In genomic region chr7:45014096-45014451, GRCm38 (mm10) we compare ENCODE assay signal across 9 mouse cellular contexts. TPM values are rescaled to one million over a fixed set of nuclear protein-coding genes. Genes with fewer than 3 reads are reported as not detected.
DNase-seq lines count a peak whose midpoint lies in the region; ATAC-seq and TF ChIP-seq lines count a peak whose summit lies in the region.
"Had no signal": no experiment of that assay in that cellular context is flagged by ENCODE, and none has a peak within 500 bp of the region (broad histone marks: within the 10 kb centered on the region; RNA-seq: fewer than 3 reads in every experiment).

No protein-coding gene starts in this region.

- no peak for ATAC-seq in forebrain, embryonic 14.5 days
- no peak for ATAC-seq in forebrain, postnatal 0 days
- ATAC-seq in kidney, embryonic 14.5 days (ENCODE audit: low FRiP score, low TSS enrichment), result no peak
- no peak for ATAC-seq in embryonic facial prominence, embryonic 13.5 days (ENCODE audit: insufficient number of reproducible peaks, insufficient read depth, low FRiP score, low TSS enrichment, low read depth)
- no peak for ATAC-seq in limb, embryonic 15.5 days (ENCODE audit: insufficient number of reproducible peaks, low FRiP score, low TSS enrichment, low read depth)
- no peak for ATAC-seq in CD4-positive, CD25-positive, alpha-beta regulatory T cell, adult 4 months

- peak overlapping the region; percentile 10; the same call in 1 of the 2 replicates for H3K9ac ChIP-seq in forebrain, embryonic 14.5 days (ENCODE audit: low read length)
- H3K9ac ChIP-seq in forebrain, postnatal 0 days, result no peak overlapping the region
- H3K9ac ChIP-seq in kidney, embryonic 14.5 days (ENCODE audit: low read depth, low read length), result peak overlapping the region; percentile 14; the same call in 1 of the 2 replicates
- peak overlapping the region; percentile 37; the same call in 1 of the 2 replicates for H3K9ac ChIP-seq in embryonic facial prominence, embryonic 13.5 days
- H3K9ac ChIP-seq in limb, embryonic 15.5 days, result no peak overlapping the region

- H3K36me3 ChIP-seq in forebrain, embryonic 14.5 days (ENCODE audit: control insufficient read depth, insufficient read depth, low read length), result peaks cover 49% of the 10 kb centered on the region
- H3K36me3 ChIP-seq in forebrain, postnatal 0 days (ENCODE audit: insufficient read depth), result peaks cover 42% of the 10 kb centered on the region
- H3K36me3 ChIP-seq in kidney, embryonic 14.5 days (ENCODE audit: control insufficient read depth, insufficient read depth, low read length), result peaks cover 47% of the 10 kb centered on the region
- peaks cover 48% of the 10 kb centered on the region for H3K36me3 ChIP-seq in embryonic facial prominence, embryonic 13.5 days
- peaks cover 50% of the 10 kb centered on the region for H3K36me3 ChIP-seq in limb, embryonic 15.5 days

- peaks cover 14% of the 10 kb centered on the region for H3K4me1 ChIP-seq in forebrain, embryonic 14.5 days (ENCODE audit: control insufficient read depth, insufficient read depth, low read length)
- H3K4me1 ChIP-seq in forebrain, postnatal 0 days (ENCODE audit: insufficient read depth), result peaks cover 17% of the 10 kb centered on the region
- H3K4me1 ChIP-seq in kidney, embryonic 14.5 days (ENCODE audit: control insufficient read depth, insufficient read depth, low read length), result peaks cover 15% of the 10 kb centered on the region; the same call in 1 of the 2 replicates
- H3K4me1 ChIP-seq in embryonic facial prominence, embryonic 13.5 days, result peaks cover 26% of the 10 kb centered on the region
- peaks cover 29% of the 10 kb centered on the region for H3K4me1 ChIP-seq in limb, embryonic 15.5 days

- H3K4me2 ChIP-seq in forebrain, embryonic 14.5 days (ENCODE audit: low read length), result no peak overlapping the region
- H3K4me2 ChIP-seq in forebrain, postnatal 0 days (ENCODE audit: low read depth), result no peak overlapping the region
- H3K4me2 ChIP-seq in kidney, embryonic 14.5 days (replicated peaks; ENCODE audit: low read depth, low read length), result no peak overlapping the region
- H3K4me2 ChIP-seq in embryonic facial prominence, embryonic 13.5 days, result no peak overlapping the region
- H3K4me2 ChIP-seq in limb, embryonic 15.5 days, result 0 out of 2 replicates have a peak overlapping the region, but pooled peaks have one; percentile 86

- H3K4me3 ChIP-seq in forebrain, embryonic 14.5 days (ENCODE audit: low read depth, low read length), result no peak overlapping the region
- no peak overlapping the region for H3K4me3 ChIP-seq in forebrain, postnatal 0 days (ENCODE audit: low read depth, low read length)
- H3K4me3 ChIP-seq in kidney, embryonic 14.5 days (ENCODE audit: low read length), result no peak overlapping the region
- no peak overlapping the region; the same call in 1 of the 2 replicates for H3K4me3 ChIP-seq in embryonic facial prominence, embryonic 13.5 days
- H3K4me3 ChIP-seq in limb, embryonic 15.5 days, result peak overlapping the region; percentile 94; the same call in 1 of the 2 replicates

- no peak for TF ChIP-seq CTCF in forebrain, postnatal 0 days (IDR thresholded peaks at IDR 0.05; ENCODE audit: low read depth)

- DNase-seq in forebrain, embryonic 14.5 days (ENCODE audit: low spot score), result no peak
- DNase-seq in forebrain, postnatal 0 days, result no peak
- DNase-seq in kidney, postnatal 10 days, result no peak
- no peak for DNase-seq in gastrocnemius, adult 8-10 months (ENCODE audit: low spot score in 2 of 2)
- DNase-seq: kidney, postnatal 25 days had no signal

- no peaks in the 10 kb centered on the region for H3K27me3 ChIP-seq in forebrain, embryonic 14.5 days (replicated peaks; ENCODE audit: control insufficient read depth, insufficient read depth, low read length)
- H3K27me3 ChIP-seq in forebrain, postnatal 0 days (ENCODE audit: insufficient read depth, low read length), result no peaks in the 10 kb centered on the region
- H3K27me3 ChIP-seq in kidney, embryonic 14.5 days (ENCODE audit: control insufficient read depth, insufficient read depth, low read length), result no peaks in the 10 kb centered on the region
- H3K27me3 ChIP-seq in embryonic facial prominence, embryonic 13.5 days, result no peaks in the 10 kb centered on the region
- H3K27me3 ChIP-seq in limb, embryonic 15.5 days, result no peaks in the 10 kb centered on the region

- WGBS in forebrain, embryonic 14.5 days, result 94% methylated on average over 3 of the region's 3 CpGs
- 95% methylated on average over 3 of the region's 3 CpGs for WGBS in forebrain, postnatal 0 days
- WGBS in kidney, embryonic 14.5 days, result 96% methylated on average over 3 of the region's 3 CpGs
- WGBS in embryonic facial prominence, embryonic 13.5 days, result 95% methylated on average over 3 of the region's 3 CpGs
- WGBS in limb, embryonic 15.5 days, result 93% methylated on average over 3 of the region's 3 CpGs

- no peak overlapping the region for H3K27ac ChIP-seq in forebrain, embryonic 14.5 days (ENCODE audit: low read depth, low read length)
- H3K27ac ChIP-seq in forebrain, postnatal 0 days (ENCODE audit: low read depth, low read length), result no peak overlapping the region
- H3K27ac ChIP-seq in kidney, embryonic 14.5 days (ENCODE audit: low read depth, low read length), result no peak overlapping the region
- no peak overlapping the region for H3K27ac ChIP-seq in embryonic facial prominence, embryonic 13.5 days
- H3K27ac ChIP-seq in limb, embryonic 15.5 days, result no peak overlapping the region

- H3K9me3 ChIP-seq in forebrain, embryonic 14.5 days (replicated peaks; ENCODE audit: control insufficient read depth, low read length), result no peaks in the 10 kb centered on the region
- no peaks in the 10 kb centered on the region for H3K9me3 ChIP-seq in forebrain, postnatal 0 days (ENCODE audit: low read length)
- H3K9me3 ChIP-seq in kidney, embryonic 14.5 days (ENCODE audit: control insufficient read depth, low read length), result no peaks in the 10 kb centered on the region
- no peaks in the 10 kb centered on the region for H3K9me3 ChIP-seq in embryonic facial prominence, embryonic 13.5 days
- no peaks in the 10 kb centered on the region for H3K9me3 ChIP-seq in limb, embryonic 15.5 days

RNA-seq across cellular contexts. Expression of gene Scaf1, which starts 2.1 kb away (rescaled TPM):
- 40.5 and 47.8 TPM in 2 replicates for polyA plus RNA-seq in forebrain, embryonic 14.5 days (2014; fragmentation: Nextera tagmentation; extraction: Ambion mirVana)
- total RNA-seq in forebrain, postnatal 0 days (2014; rRNA removed), result 58.7 and 72.5 TPM in 2 replicates
- polyA plus RNA-seq in forebrain, postnatal 0 days (2015; fragmentation: Nextera tagmentation; extraction: Ambion mirVana), result 43.4 and 50.0 TPM in 2 replicates
- 46.5 and 54.0 TPM in 2 replicates for polyA plus RNA-seq in kidney, embryonic 14.5 days (2014; fragmentation: Nextera tagmentation; extraction: Ambion mirVana)
- 38.6 and 40.2 TPM in 2 replicates for polyA plus RNA-seq in embryonic facial prominence, embryonic 13.5 days (2015; fragmentation: Nextera tagmentation; extraction: Ambion mirVana)
- polyA plus RNA-seq in limb, embryonic 15.5 days (2015; fragmentation: Nextera tagmentation; extraction: Ambion mirVana), result 34.8 TPM in 2 replicates
- total RNA-seq in gastrocnemius, adult 8-10 months (2022), result 10 to 100 TPM; 43.2 to 50.7 (median 48.4) TPM
- polyA plus RNA-seq in CD4-positive, CD25-positive, alpha-beta regulatory T cell, adult 4 months (2017; shearing (Covaris generic)), result 1 to 10 TPM; 7.0 to 9.3 TPM

RNA-seq across cellular contexts. Expression of gene Rras, which starts 3.7 kb away (rescaled TPM):
- polyA plus RNA-seq in forebrain, embryonic 14.5 days (2014; fragmentation: Nextera tagmentation; extraction: Ambion mirVana), result 11.4 and 14.7 TPM in 2 replicates
- total RNA-seq in forebrain, postnatal 0 days (2014; rRNA removed), result 2.9 and 4.2 TPM in 2 replicates
- polyA plus RNA-seq in forebrain, postnatal 0 days (2015; fragmentation: Nextera tagmentation; extraction: Ambion mirVana), result 10.6 and 13.1 TPM in 2 replicates
- polyA plus RNA-seq in kidney, embryonic 14.5 days (2014; fragmentation: Nextera tagmentation; extraction: Ambion mirVana), result 31.8 and 35.2 TPM in 2 replicates
- polyA plus RNA-seq in embryonic facial prominence, embryonic 13.5 days (2015; fragmentation: Nextera tagmentation; extraction: Ambion mirVana), result 19.7 and 23.3 TPM in 2 replicates
- 44.9 and 49.1 TPM in 2 replicates for polyA plus RNA-seq in limb, embryonic 15.5 days (2015; fragmentation: Nextera tagmentation; extraction: Ambion mirVana)
- 10 to 100 TPM; 20.1 to 25.7 (median 21.3) TPM for total RNA-seq in gastrocnemius, adult 8-10 months (2022)
- polyA plus RNA-seq in CD4-positive, CD25-positive, alpha-beta regulatory T cell, adult 4 months (2017; shearing (Covaris generic)), result 1 to 10 TPM; 2.0 to 3.9 TPM

RNA-seq across cellular contexts. Expression of gene Bcl2l12, which starts 15.6 kb away (rescaled TPM):
- 20.0 and 23.4 TPM in 2 replicates for polyA plus RNA-seq in forebrain, embryonic 14.5 days (2014; fragmentation: Nextera tagmentation; extraction: Ambion mirVana)
- 7.5 and 7.9 TPM in 2 replicates for total RNA-seq in forebrain, postnatal 0 days (2014; rRNA removed)
- polyA plus RNA-seq in forebrain, postnatal 0 days (2015; fragmentation: Nextera tagmentation; extraction: Ambion mirVana), result 7.8 and 8.5 TPM in 2 replicates
- 54.9 and 71.1 TPM in 2 replicates for polyA plus RNA-seq in kidney, embryonic 14.5 days (2014; fragmentation: Nextera tagmentation; extraction: Ambion mirVana)
- polyA plus RNA-seq in embryonic facial prominence, embryonic 13.5 days (2015; fragmentation: Nextera tagmentation; extraction: Ambion mirVana), result 73.6 and 83.2 TPM in 2 replicates
- 58.8 and 59.4 TPM in 2 replicates for polyA plus RNA-seq in limb, embryonic 15.5 days (2015; fragmentation: Nextera tagmentation; extraction: Ambion mirVana)
- total RNA-seq in gastrocnemius, adult 8-10 months (2022), result 10 to 100 TPM in 1 of 4 experiments, 1 to 10 TPM in 3; 8.2 to 13.0 (median 9.4) TPM
- 10 to 100 TPM; 23.6 to 30.1 TPM for polyA plus RNA-seq in CD4-positive, CD25-positive, alpha-beta regulatory T cell, adult 4 months (2017; shearing (Covaris generic))

RNA-seq across cellular contexts. Expression of gene Irf3, which starts 16.6 kb away (rescaled TPM):
- 52.7 and 60.6 TPM in 2 replicates for polyA plus RNA-seq in forebrain, embryonic 14.5 days (2014; fragmentation: Nextera tagmentation; extraction: Ambion mirVana)
- total RNA-seq in forebrain, postnatal 0 days (2014; rRNA removed), result 39.3 and 39.7 TPM in 2 replicates
- 23.1 and 24.0 TPM in 2 replicates for polyA plus RNA-seq in forebrain, postnatal 0 days (2015; fragmentation: Nextera tagmentation; extraction: Ambion mirVana)
- polyA plus RNA-seq in kidney, embryonic 14.5 days (2014; fragmentation: Nextera tagmentation; extraction: Ambion mirVana), result 66.2 and 81.6 TPM in 2 replicates
- polyA plus RNA-seq in embryonic facial prominence, embryonic 13.5 days (2015; fragmentation: Nextera tagmentation; extraction: Ambion mirVana), result 92.0 and 99.7 TPM in 2 replicates
- 101 and 105 TPM in 2 replicates for polyA plus RNA-seq in limb, embryonic 15.5 days (2015; fragmentation: Nextera tagmentation; extraction: Ambion mirVana)
- 10 to 100 TPM; 13.5 to 22.2 (median 17.9) TPM for total RNA-seq in gastrocnemius, adult 8-10 months (2022)
- 100 to 1,000 TPM; 117 to 147 TPM for polyA plus RNA-seq in CD4-positive, CD25-positive, alpha-beta regulatory T cell, adult 4 months (2017; shearing (Covaris generic))

RNA-seq across cellular contexts. Expression of gene Prmt1, which starts 27.7 kb away (rescaled TPM):
- 241 and 274 TPM in 2 replicates for polyA plus RNA-seq in forebrain, embryonic 14.5 days (2014; fragmentation: Nextera tagmentation; extraction: Ambion mirVana)
- 208 and 220 TPM in 2 replicates for total RNA-seq in forebrain, postnatal 0 days (2014; rRNA removed)
- 598 and 639 TPM in 2 replicates for polyA plus RNA-seq in forebrain, postnatal 0 days (2015; fragmentation: Nextera tagmentation; extraction: Ambion mirVana)
- 258 and 308 TPM in 2 replicates for polyA plus RNA-seq in kidney, embryonic 14.5 days (2014; fragmentation: Nextera tagmentation; extraction: Ambion mirVana)
- 534 and 684 TPM in 2 replicates for polyA plus RNA-seq in embryonic facial prominence, embryonic 13.5 days (2015; fragmentation: Nextera tagmentation; extraction: Ambion mirVana)
- 408 and 429 TPM in 2 replicates for polyA plus RNA-seq in limb, embryonic 15.5 days (2015; fragmentation: Nextera tagmentation; extraction: Ambion mirVana)
- total RNA-seq in gastrocnemius, adult 8-10 months (2022), result 100 to 1,000 TPM; 144 to 162 (median 152) TPM
- polyA plus RNA-seq in CD4-positive, CD25-positive, alpha-beta regulatory T cell, adult 4 months (2017; shearing (Covaris generic)), result 100 to 1,000 TPM in 1 of 2 experiments, 10 to 100 TPM in 1; 39.7 to 114 TPM

Comparison
In these comparisons a context has a peak if more than half of its experiments do, and no peak if none do; other contexts are left out.
1. H3K9ac ChIP-seq: peak in forebrain, embryonic 14.5 days (single experiment), kidney, embryonic 14.5 days (single experiment) and embryonic facial prominence, embryonic 13.5 days (single experiment); none in forebrain, postnatal 0 days (single experiment) and limb, embryonic 15.5 days (single experiment).